Mouse (Mus musculus) forebrain, embryonic 16.5 days (tissue): Measurements from ENCODE around the gene Izumo4. TPM values are rescaled to one million over a fixed set of nuclear protein-coding genes. Genes with fewer than 3 reads are reported as not detected.

Source experiments
- ATAC-seq: fragments of 200-750 bp; cut with Nextera tagmentation; 2 replicates; pipeline ENCODE4 v1.8.0; 2017; ENCODE audit warnings: mild to moderate bottlenecking, moderate library complexity
- H3K27ac ChIP-seq: fragments of 300-500 bp; sonication (generic); 2 replicates; pipeline ENCODE4 v1.5.1; 2014; ENCODE audit warnings: low read length, control low read depth
- H3K27me3 ChIP-seq: fragments of 300-500 bp; sonication (generic); replicated peaks from 2 replicates; pipeline ENCODE4 v1.6.1; 2014; ENCODE audit warnings: low read length; ENCODE audit not compliant: control insufficient read depth, insufficient read depth
- H3K36me3 ChIP-seq: fragments of 300-500 bp; sonication (generic); 2 replicates; pipeline ENCODE4 v1.6.1; 2014; ENCODE audit not compliant: control insufficient read depth, insufficient read depth
- H3K4me1 ChIP-seq: fragments of 300-500 bp; sonication (generic); replicated peaks from 2 replicates; pipeline ENCODE4 v1.6.1; 2014; ENCODE audit warnings: low read length; ENCODE audit not compliant: control insufficient read depth, insufficient read depth
- H3K4me2 ChIP-seq: fragments of 300-500 bp; sonication (generic); 2 replicates; pipeline ENCODE4 v1.6.1; 2014; ENCODE audit warnings: mild to moderate bottlenecking, low read length, control low read depth
- H3K4me3 ChIP-seq: fragments of 300-500 bp; sonication (generic); replicated peaks from 2 replicates; pipeline ENCODE4 v1.5.1; 2014; ENCODE audit warnings: mild to moderate bottlenecking, low read length, control low read depth
- H3K9ac ChIP-seq: fragments of 300-500 bp; sonication (generic); replicated peaks from 2 replicates; pipeline ENCODE4 v1.6.1; 2014; ENCODE audit warnings: low read depth, low read length, control low read depth
- H3K9me3 ChIP-seq: fragments of 300-500 bp; sonication (generic); 2 replicates; pipeline ENCODE4 v1.6.1; 2016; ENCODE audit warnings: low read length; ENCODE audit not compliant: control insufficient read depth
- WGBS: fragments of 180-500 bp; shearing (Covaris S2); extraction: QIAGEN DNeasy Blood & Tissue Kit; methylation state at CpG from one replicate; pipeline ENCODE4 v1.1.7; 2014; 5-methylcytosine and 5-hydroxymethylcytosine counted together
- polyA plus RNA-seq: library from polyadenylated mRNA; unstranded; fragments of >200 nt; fragmentation: Nextera tagmentation; extraction: Ambion mirVana; gene quantifications from 2 replicates; pipeline ENCODE4 v1.2.1, GENCODE M21; 2015

The Izumo4 gene
- polyA plus RNA-seq, 1 experiment from 2014 or later = 44.1 TPM

- no peak overlapping the region for H3K4me2 ChIP-seq
- no peak overlapping the region for H3K27ac ChIP-seq
These were observed 33.4 kb upstream of the Izumo4 start for GRCm38 (mm10) chr10:80668614-80669013.

DNA sequence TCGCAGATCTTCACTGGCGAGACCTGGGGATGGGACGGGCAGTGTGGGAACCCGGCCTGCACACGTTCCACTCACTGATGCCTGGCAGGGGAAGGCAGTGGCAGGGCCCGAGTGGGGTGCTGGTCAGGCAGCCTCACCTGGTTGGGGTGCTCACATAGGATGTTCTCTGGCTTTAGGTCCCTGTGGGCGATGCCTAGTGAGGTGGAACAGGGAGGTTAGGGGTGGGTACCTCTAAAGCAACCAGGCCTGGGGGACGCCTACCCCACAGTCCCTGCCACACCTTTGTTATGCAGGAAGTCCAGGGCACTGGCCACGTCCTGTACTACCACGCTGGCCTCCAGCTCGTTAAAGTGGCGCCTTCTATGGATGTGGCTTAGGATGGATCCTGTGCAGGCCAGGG lies 33.0 kb upstream of the Izumo4 start:
- H3K27me3 ChIP-seq = no peaks in the 10 kb centered on the region
- peaks cover 25% of the 10 kb centered on the region for H3K4me1 ChIP-seq
- no peak overlapping the region for H3K9ac ChIP-seq
- H3K27ac ChIP-seq = no peak overlapping the region
- H3K4me2 ChIP-seq = no peak overlapping the region
- peaks cover 36% of the 10 kb centered on the region for H3K36me3 ChIP-seq
- 90% methylated on average over 12 of the region's 12 CpGs for WGBS
- no peaks in the 10 kb centered on the region for H3K9me3 ChIP-seq
- H3K4me3 ChIP-seq = no peak overlapping the region
- no peak for ATAC-seq

More at GRCm38 (mm10) chr10:80668614-80669013, 33.4 kb upstream of the Izumo4 start:
- WGBS = 86% methylated on average over 11 of the region's 11 CpGs
- H3K9me3 ChIP-seq = no peaks in the 10 kb centered on the region
- H3K27me3 ChIP-seq = no peaks in the 10 kb centered on the region
- H3K36me3 ChIP-seq = peaks cover 36% of the 10 kb centered on the region
- H3K4me3 ChIP-seq = no peak overlapping the region
- no peak for ATAC-seq
- no peak overlapping the region for H3K9ac ChIP-seq
- peaks cover 21% of the 10 kb centered on the region for H3K4me1 ChIP-seq

GRCm38 (mm10) chr10:80669737-80670485 lies 32.1 kb upstream of the Izumo4 start:
- Histone ChIP-seq H3K4me2 (no peak overlapping the region), H3K9ac (no peak overlapping the region), H3K27ac (no peak overlapping the region), H3K36me3 (peaks cover 36% of the 10 kb centered on the region), H3K4me3 (no peak overlapping the region), H3K4me1 (peaks cover 34% of the 10 kb centered on the region), H3K27me3 (no peaks in the 10 kb centered on the region), H3K9me3 (no peaks in the 10 kb centered on the region)
- ATAC-seq = no peak
- 97% methylated on average over 7 of the region's 7 CpGs for WGBS

GRCm38 (mm10) chr10:80670531-80670930 lies 31.5 kb upstream of the Izumo4 start:
- Histone ChIP-seq H3K9me3 (no peaks in the 10 kb centered on the region), H3K27me3 (no peaks in the 10 kb centered on the region), H3K4me1 (peaks cover 34% of the 10 kb centered on the region), H3K27ac (no peak overlapping the region), H3K4me3 (no peak overlapping the region), H3K4me2 (no peak overlapping the region), H3K36me3 (peaks cover 36% of the 10 kb centered on the region), H3K9ac (no peak overlapping the region)
- no peak for ATAC-seq
- 91% methylated on average over 2 of the region's 2 CpGs for WGBS

GRCm38 (mm10) chr10:80671251-80671650 lies 30.7 kb upstream of the Izumo4 start:
- H3K9me3 ChIP-seq = no peaks in the 10 kb centered on the region
- no peak overlapping the region for H3K4me2 ChIP-seq
- no peaks in the 10 kb centered on the region for H3K27me3 ChIP-seq
- H3K9ac ChIP-seq = no peak overlapping the region
- H3K4me3 ChIP-seq = no peak overlapping the region
- peaks cover 34% of the 10 kb centered on the region for H3K4me1 ChIP-seq
- ATAC-seq = no peak
- 94% methylated on average over 4 of the region's 4 CpGs for WGBS
- H3K36me3 ChIP-seq = peaks cover 34% of the 10 kb centered on the region
- H3K27ac ChIP-seq = no peak overlapping the region

GRCm38 (mm10) chr10:80671936-80672690 lies 29.9 kb upstream of the Izumo4 start:
- no peak for ATAC-seq
- no peak overlapping the region for H3K27ac ChIP-seq
- H3K4me1 ChIP-seq = peaks cover 38% of the 10 kb centered on the region
- H3K4me3 ChIP-seq = no peak overlapping the region
- H3K4me2 ChIP-seq = no peak overlapping the region
- no peak overlapping the region for H3K9ac ChIP-seq
- WGBS = 89% methylated on average over 11 of the region's 11 CpGs
- H3K36me3 ChIP-seq = peaks cover 27% of the 10 kb centered on the region
- H3K27me3 ChIP-seq = no peaks in the 10 kb centered on the region
- no peaks in the 10 kb centered on the region for H3K9me3 ChIP-seq

- Histone ChIP-seq H3K9me3 (no peaks in the 10 kb centered on the region), H3K27me3 (no peaks in the 10 kb centered on the region), H3K36me3 (peaks cover 12% of the 10 kb centered on the region), H3K9ac (peak overlapping the region; percentile 95), H3K4me2 (peak overlapping the region; percentile 94), H3K4me1 (peaks cover 54% of the 10 kb centered on the region), H3K4me3 (no peak overlapping the region), H3K27ac (no peak overlapping the region)
- 94% methylated on average over 3 of the region's 3 CpGs for WGBS
- no peak for ATAC-seq
These were observed 28.3 kb upstream of the Izumo4 start for GRCm38 (mm10) chr10:80673690-80674089.

DNA sequence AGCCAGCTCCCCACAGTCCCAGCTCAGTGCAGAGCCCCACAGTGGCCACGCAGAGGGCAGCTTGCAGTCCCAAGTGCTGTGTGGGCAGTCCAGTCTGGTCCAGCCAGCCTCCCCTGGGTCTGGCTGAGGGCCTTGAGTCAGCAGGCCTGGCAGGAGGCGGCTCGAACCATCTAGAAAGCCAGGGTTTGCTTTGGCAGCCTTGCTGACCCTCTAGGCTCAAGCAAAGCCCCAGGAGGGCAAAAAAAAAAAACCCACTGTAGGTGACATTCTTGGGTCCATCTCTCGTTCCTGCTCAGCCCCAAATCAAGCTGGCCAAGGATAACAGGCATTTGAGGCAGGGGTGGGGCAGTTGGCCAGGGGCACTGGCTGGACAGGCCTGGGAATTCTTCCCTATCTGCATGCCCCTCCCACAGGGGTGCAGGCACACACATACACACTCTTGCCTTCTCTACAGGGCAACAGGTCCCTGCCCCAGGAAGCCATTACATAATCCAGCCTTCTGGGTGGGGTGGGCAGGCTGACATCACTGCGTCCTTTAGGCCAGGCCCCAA lies 27.7 kb upstream of the Izumo4 start:
- ATAC-seq = no peak
- Histone ChIP-seq H3K4me1 (peaks cover 59% of the 10 kb centered on the region), H3K9ac (peak overlapping the region; percentile 95), H3K4me2 (peak overlapping the region; percentile 94), H3K36me3 (peaks cover 6% of the 10 kb centered on the region), H3K4me3 (peak overlapping the region; percentile 93), H3K27ac (no peak overlapping the region), H3K9me3 (no peaks in the 10 kb centered on the region), H3K27me3 (no peaks in the 10 kb centered on the region)
- 67% methylated on average over 5 of the region's 5 CpGs for WGBS

- ATAC-seq = no peak
These were observed 27.1 kb upstream of the Izumo4 start for GRCm38 (mm10) chr10:80674851-80675404.

More at GRCm38 (mm10) chr10:80674851-80675404, 27.1 kb upstream of the Izumo4 start:
- Histone ChIP-seq H3K27ac (peak overlapping the region; percentile 81; the same call in 1 of the 2 replicates), H3K4me1 (peaks cover 63% of the 10 kb centered on the region), H3K4me2 (peak overlapping the region; percentile 94), H3K27me3 (no peaks in the 10 kb centered on the region), H3K9ac (peak overlapping the region; percentile 95), H3K36me3 (0 out of 2 replicates have a peak, but pooled peaks cover 3% of the 10 kb centered on the region), H3K4me3 (peak overlapping the region; percentile 93), H3K9me3 (no peaks in the 10 kb centered on the region)
- WGBS = 18% methylated on average over 6 of the region's 6 CpGs
